ENCODE assay signal across 8 mouse cellular contexts in genomic region chr6:47188193-47188592, GRCm38 (mm10).
DNase-seq lines count a peak whose midpoint lies in the region; ATAC-seq lines count a peak whose summit lies in the region.

No protein-coding gene starts in this region.

- H3K4me1 ChIP-seq in erythroblast, embryonic 14.5 days (ENCODE audit: control insufficient read depth), result peaks cover 20% of the 10 kb centered on the region
- no peaks in the 10 kb centered on the region for H3K4me1 ChIP-seq in embryonic facial prominence, embryonic 10.5 days

- no peaks in the 10 kb centered on the region for H3K9me3 ChIP-seq in erythroblast, embryonic 14.5 days (ENCODE audit: control insufficient read depth, low read length)
- H3K9me3 ChIP-seq in embryonic facial prominence, embryonic 10.5 days, result no peaks in the 10 kb centered on the region

- H3K4me3 ChIP-seq in erythroblast, embryonic 14.5 days (replicated peaks), result peak overlapping the region; percentile 40
- no peak overlapping the region for H3K4me3 ChIP-seq in embryonic facial prominence, embryonic 10.5 days

- WGBS in embryonic facial prominence, embryonic 10.5 days, result 65% methylated on average over 7 of the region's 7 CpGs

- H3K27ac ChIP-seq in embryonic facial prominence, embryonic 10.5 days (replicated peaks), result no peak overlapping the region

- DNase-seq in spleen, postnatal 4 days (ENCODE audit: low spot score in 2 of 2), result peak; percentile 51 to 74
- no peak for DNase-seq in spleen, postnatal 36 days (ENCODE audit: low spot score in 2 of 2)
- DNase-seq in embryonic facial prominence, embryonic 10.5 days (ENCODE audit: low spot score), result peak; percentile 36
- peak; percentile 14 for DNase-seq in layer of hippocampus, adult 9-11 months
- peak; percentile 52 for DNase-seq in lung, postnatal 36 days
- DNase-seq in urinary bladder, postnatal 4 days (ENCODE audit: low spot score in 2 of 2), result no peak

- H3K36me3 ChIP-seq in erythroblast, embryonic 14.5 days (ENCODE audit: control insufficient read depth), result no peaks in the 10 kb centered on the region
- no peaks in the 10 kb centered on the region for H3K36me3 ChIP-seq in embryonic facial prominence, embryonic 10.5 days (replicated peaks)

- H3K27me3 ChIP-seq in erythroblast, embryonic 14.5 days (ENCODE audit: control insufficient read depth), result no peaks in the 10 kb centered on the region
- 0 out of 2 replicates have a peak, but pooled peaks cover 3% of the 10 kb centered on the region for H3K27me3 ChIP-seq in embryonic facial prominence, embryonic 10.5 days (replicated peaks; ENCODE audit: low read depth, poor library complexity, severe bottlenecking)

- no peak for ATAC-seq in erythroblast, adult 5-6 weeks (replicated peaks; ENCODE audit: low FRiP score, poor library complexity, severe bottlenecking)

Comparison
In these comparisons a context has a peak if more than half of its experiments do, and no peak if none do; other contexts are left out.
1. DNase-seq: peak in spleen, postnatal 4 days (2 of 2), embryonic facial prominence, embryonic 10.5 days (single experiment), layer of hippocampus, adult 9-11 months (single experiment) and lung, postnatal 36 days (single experiment); none in spleen, postnatal 36 days (0 of 2) and urinary bladder, postnatal 4 days (0 of 2).